Mouse (Mus musculus) bone marrow, adult 2 months (tissue): ENCODE data around the gene Nmnat3.
"Not testable (repeated sequence)": the region's sequence is repeated elsewhere in the genome, so short reads cannot be mapped to it uniquely, and the experiment has no call there.

ENCODE experiments used
- CTCF ChIP-seq: fragments of 200-500 bp; IDR thresholded peaks from 2 replicates; pipeline ENCODE4 v1.5.1; 2011; ENCODE audit warnings: low read length, control low read depth; ENCODE audit not compliant: control insufficient read depth, insufficient read depth
- POLR2A ChIP-seq: fragments of 200-500 bp; IDR thresholded peaks from 2 replicates; pipeline ENCODE4 v1.6.1; 2011; ENCODE audit warnings: low read depth, mild to moderate bottlenecking, control low read depth, low read length, borderline replicate concordance; ENCODE audit not compliant: control insufficient read depth

DNA sequence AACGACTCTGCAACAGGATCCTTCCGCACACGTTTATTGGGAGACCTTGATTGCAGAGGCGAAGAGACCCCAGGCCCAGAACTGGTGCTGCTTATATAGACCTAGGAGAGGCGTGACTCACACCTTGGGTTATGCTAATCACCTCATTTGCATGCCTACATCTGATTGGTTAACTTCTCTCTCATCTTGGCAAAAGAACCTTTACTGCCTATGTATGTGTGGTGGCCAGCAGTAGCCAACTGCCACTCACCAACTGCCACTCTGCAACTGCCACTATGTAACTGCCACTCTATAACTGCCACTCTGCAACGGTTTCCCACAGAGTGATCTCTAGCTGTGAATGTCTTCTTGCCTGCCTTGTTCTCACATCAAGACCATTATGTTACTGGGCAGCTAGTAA is at the start of gene Nmnat3:
- not testable (repeated sequence) for TF ChIP-seq POLR2A, CTCF
